Mouse (Mus musculus) left cerebral cortex, adult 11 months (tissue): Measurements from ENCODE around the gene Eya2.

Experiments used
- DNase-seq: peaks from one replicate; pipeline ENCODE4 v3.0.0; 2022; ENCODE audit warnings: low spot score

Eya2 gene

GRCm38 (mm10) chr2:165652281-165652680, 57.4 kb downstream of the Eya2 start:
- DNase-seq: no peak

GRCm38 (mm10) chr2:165653001-165653921, 58.4 kb downstream of the Eya2 start:
- no peak for DNase-seq

GRCm38 (mm10) chr2:165654151-165654550, 59.3 kb downstream of the Eya2 start:
- DNase-seq: no peak

- DNase-seq: no peak
Observed at GRCm38 (mm10) chr2:165654696-165655491, 60.1 kb downstream of the Eya2 start.

GRCm38 (mm10) chr2:165656541-165656940, 61.7 kb downstream of the Eya2 start:
- DNase-seq: no peak

GRCm38 (mm10) chr2:165656956-165657355, 62.1 kb downstream of the Eya2 start:
- DNase-seq: no peak

GRCm38 (mm10) chr2:165659552-165659951, 64.7 kb downstream of the Eya2 start:
- DNase-seq: no peak

- no peak for DNase-seq
Observed at GRCm38 (mm10) chr2:165663266-165663665, 68.4 kb downstream of the Eya2 start.

- DNase-seq: no peak
Observed at GRCm38 (mm10) chr2:165664648-165665047, 69.8 kb downstream of the Eya2 start.

- no peak for DNase-seq
Observed at GRCm38 (mm10) chr2:165665176-165665575, 70.3 kb downstream of the Eya2 start.

GRCm38 (mm10) chr2:165667096-165667495, 72.3 kb downstream of the Eya2 start:
- no peak for DNase-seq

GRCm38 (mm10) chr2:165682719-165683118, 87.9 kb downstream of the Eya2 start:
- no peak for DNase-seq

- DNase-seq: no peak
Observed at GRCm38 (mm10) chr2:165687516-165687915, 92.7 kb downstream of the Eya2 start.

- DNase-seq: no peak
Observed at GRCm38 (mm10) chr2:165688896-165689295, 94.1 kb downstream of the Eya2 start.

- no peak for DNase-seq
Observed at GRCm38 (mm10) chr2:165691016-165691415, 96.2 kb downstream of the Eya2 start.

- no peak for DNase-seq
Observed at GRCm38 (mm10) chr2:165692944-165693660, 98.3 kb downstream of the Eya2 start.

- DNase-seq: no peak
Observed at GRCm38 (mm10) chr2:165694767-165695166, 99.9 kb downstream of the Eya2 start.

GRCm38 (mm10) chr2:165700252-165700908, 105.5 kb downstream of the Eya2 start:
- no peak for DNase-seq

GRCm38 (mm10) chr2:165703033-165703805, 108.4 kb downstream of the Eya2 start:
- no peak for DNase-seq

GRCm38 (mm10) chr2:165708266-165708665, 113.4 kb downstream of the Eya2 start:
- no peak for DNase-seq

GRCm38 (mm10) chr2:165716688-165717087, 121.9 kb downstream of the Eya2 start:
- no peak for DNase-seq
